Mouse (Mus musculus): ENCODE measurements around the gene Rnf115. TPM values are rescaled to one million over a fixed set of nuclear protein-coding genes. Genes with fewer than 3 reads are reported as not detected.
A peak's percentile ranks its signal among the peaks of the same experiment; 100 is the strongest.

Gene Rnf115
- polyA plus RNA-seq, 1 experiment from 2014 or later = 79.9 TPM

DNA sequence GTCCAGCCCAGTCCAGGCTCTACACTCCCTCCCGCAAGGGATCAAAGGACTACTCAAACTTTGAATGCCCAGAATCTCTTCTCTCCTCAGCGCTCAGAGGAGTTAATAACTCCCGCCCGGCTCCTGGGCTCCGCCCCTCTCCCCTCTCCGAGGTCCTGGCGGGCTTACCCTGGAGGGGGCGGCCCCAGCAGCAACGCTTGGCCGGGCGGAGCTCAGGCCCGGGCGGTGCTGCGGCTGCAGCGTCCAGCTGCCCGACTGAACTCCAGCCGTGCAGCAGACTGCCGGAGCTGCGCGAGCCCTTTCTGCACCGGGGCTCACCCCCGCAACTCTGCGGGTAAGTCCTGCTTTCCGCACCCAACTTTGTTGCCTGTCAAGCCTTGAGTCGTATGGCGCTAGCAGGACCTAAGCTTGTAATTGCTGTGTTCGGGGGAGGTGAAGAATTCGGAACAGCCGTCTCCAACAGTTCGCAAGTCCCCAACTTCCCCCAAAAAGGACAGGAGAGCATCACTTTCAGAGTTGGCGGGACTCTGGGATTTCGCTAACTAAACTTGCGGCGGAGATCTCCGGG is 31.2 kb upstream of the Rnf115 start, which contains the start of gene Pias3:
TSS of gene Pias3 (plus strand) at position 187 of the 568 bp plus-strand sequence.
- Histone ChIP-seq H3K9ac (peak within 1 kb of the TSS; percentile 84), H3K27ac (peak within 1 kb of the TSS; percentile 95), H3K4me3 (replicated peaks) (peak within 1 kb of the TSS; percentile 82), H3K36me3 (replicated peaks) (peaks cover 18% of the 10 kb centered on the region), H3K4me2 (peak within 1 kb of the TSS; percentile 76), H3K9me3 (no peaks in the 10 kb centered on the region), H3K4me1 (peaks cover 23% of the 10 kb centered on the region), H3K27me3 (no peaks in the 10 kb centered on the region; the same call in 1 of the 2 replicates)
- ATAC-seq (ENCODE audit: low FRiP score) = peak; percentile 76
- under 1% methylated on average over 35 of the region's 35 CpGs for WGBS

DNA sequence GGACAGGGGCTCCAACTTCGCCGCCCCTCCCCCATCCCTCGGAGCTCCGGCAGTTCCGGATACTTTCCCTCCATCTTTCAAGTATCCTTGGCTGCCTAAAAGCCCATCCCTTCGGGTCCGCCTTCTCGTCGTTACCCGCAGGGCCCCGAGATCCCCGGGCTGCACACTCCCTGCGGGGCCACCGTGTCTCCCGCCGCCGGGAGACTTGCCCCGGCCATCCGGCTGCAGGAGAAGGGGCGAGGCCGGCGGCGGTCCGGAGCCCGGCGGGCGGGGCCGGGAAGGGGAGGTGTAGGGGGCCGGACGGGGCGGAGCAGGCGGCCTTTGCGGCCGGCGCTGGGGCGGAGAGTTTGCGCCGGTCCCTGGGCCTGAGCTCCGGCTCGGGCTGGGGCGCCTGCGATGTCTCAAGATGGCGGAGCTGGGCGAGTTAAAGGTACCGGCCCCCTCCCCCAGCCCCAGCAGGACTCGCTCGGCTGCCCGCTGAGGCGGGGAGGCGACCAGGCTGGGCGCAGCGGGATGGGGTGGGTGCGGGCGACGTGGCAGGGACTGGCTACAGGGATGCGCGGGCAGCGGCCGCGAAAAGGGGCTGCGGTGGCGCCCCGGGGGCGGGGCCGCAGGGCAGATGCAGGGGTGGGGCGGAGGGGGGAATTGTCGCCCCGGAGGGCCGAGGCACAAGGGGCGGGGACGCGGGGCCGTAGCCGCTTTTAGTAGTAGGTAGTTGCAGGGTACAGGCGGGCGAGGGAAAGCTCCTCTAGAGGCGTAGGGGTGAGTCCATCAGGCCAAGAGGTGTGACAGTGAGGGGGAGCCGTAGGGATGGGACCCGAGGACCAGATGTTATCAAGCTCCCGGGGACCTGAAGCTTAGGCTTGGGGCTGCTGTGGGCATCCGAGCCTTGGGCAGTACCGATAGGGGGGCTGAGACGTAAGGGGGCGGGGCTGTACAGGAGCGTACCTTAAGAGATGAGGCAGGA is 30.4 kb upstream of the Rnf115 start:
- under 1% methylated on average over 81 of the region's 85 CpGs for WGBS
- H3K4me1 ChIP-seq = peaks cover 23% of the 10 kb centered on the region
- H3K9ac ChIP-seq = peak overlapping the region; percentile 84
- peak overlapping the region; percentile 95 for H3K27ac ChIP-seq
- H3K4me3 ChIP-seq (replicated peaks) = peak overlapping the region; percentile 82
- H3K9me3 ChIP-seq = no peaks in the 10 kb centered on the region
- H3K27me3 ChIP-seq = no peaks in the 10 kb centered on the region; the same call in 1 of the 2 replicates
- peaks cover 25% of the 10 kb centered on the region for H3K36me3 ChIP-seq (replicated peaks)
- ATAC-seq (ENCODE audit: low FRiP score) = peak; percentile 95
- peak overlapping the region; percentile 76 for H3K4me2 ChIP-seq

DNA sequence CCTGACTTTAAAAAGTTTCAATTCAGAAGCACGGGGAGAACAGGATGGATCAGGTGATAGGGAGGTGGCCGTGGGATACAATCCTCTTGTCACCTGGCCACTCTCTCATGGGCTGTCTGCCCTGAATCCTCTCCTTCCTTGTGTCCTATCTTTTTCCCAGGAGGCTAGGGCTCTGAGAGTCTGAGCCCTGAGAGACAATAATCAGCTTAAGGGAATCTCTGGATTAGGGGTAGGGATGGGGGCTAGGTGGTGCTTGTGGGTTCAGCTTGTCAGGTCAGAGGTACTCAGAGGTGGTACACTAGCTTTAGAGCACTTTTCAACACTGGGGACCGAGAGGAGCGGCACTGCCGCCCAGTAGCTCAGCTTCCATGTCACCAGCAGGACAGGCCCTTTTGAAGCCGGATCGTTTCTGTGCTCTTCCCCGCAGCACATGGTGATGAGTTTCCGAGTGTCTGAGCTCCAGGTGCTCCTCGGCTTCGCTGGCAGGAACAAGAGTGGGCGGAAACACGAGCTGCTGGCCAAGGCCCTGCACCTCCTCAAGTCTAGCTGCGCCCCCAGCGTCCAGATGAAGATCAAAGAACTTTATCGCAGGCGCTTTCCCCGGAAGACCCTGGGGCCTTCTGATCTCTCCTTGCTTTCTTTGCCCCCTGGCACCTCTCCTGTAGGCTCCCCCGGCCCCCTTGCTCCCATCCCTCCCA is 28.3 kb upstream of the Rnf115 start:
- 62% methylated on average over 19 of the region's 19 CpGs for WGBS
- Histone ChIP-seq H3K4me1 (peaks cover 21% of the 10 kb centered on the region), H3K9ac (0 out of 2 replicates have a peak overlapping the region, but pooled peaks have one; percentile 2), H3K4me2 (no peak overlapping the region), H3K36me3 (replicated peaks) (peaks cover 44% of the 10 kb centered on the region), H3K4me3 (replicated peaks) (no peak overlapping the region), H3K9me3 (no peaks in the 10 kb centered on the region), H3K27ac (no peak overlapping the region), H3K27me3 (no peaks in the 10 kb centered on the region; the same call in 1 of the 2 replicates)
- ATAC-seq (ENCODE audit: low FRiP score) = no peak

DNA sequence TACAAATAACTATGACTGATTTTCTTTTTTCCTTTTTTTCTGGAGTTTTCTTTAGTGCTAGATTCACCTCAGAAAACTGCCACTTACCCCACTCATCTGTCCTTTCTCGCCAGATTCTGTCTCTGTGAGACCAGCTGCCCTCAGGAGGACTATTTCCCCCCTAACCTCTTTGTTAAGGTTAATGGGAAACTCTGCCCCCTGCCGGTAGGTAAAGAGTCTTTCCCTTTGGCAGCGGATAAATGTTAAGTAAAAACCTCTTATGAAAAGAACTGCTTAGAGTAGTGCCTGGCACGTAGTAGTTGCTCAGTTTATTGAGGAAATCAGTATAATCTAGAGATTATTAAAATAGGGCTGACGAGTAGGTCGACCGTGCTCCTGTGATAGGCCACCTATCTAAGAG is 27.1 kb upstream of the Rnf115 start:
- Histone ChIP-seq H3K9ac (no peak overlapping the region), H3K27ac (no peak overlapping the region), H3K27me3 (no peaks in the 10 kb centered on the region; the same call in 1 of the 2 replicates), H3K4me3 (replicated peaks) (no peak overlapping the region), H3K36me3 (replicated peaks) (peaks cover 57% of the 10 kb centered on the region), H3K4me2 (no peak overlapping the region), H3K9me3 (no peaks in the 10 kb centered on the region), H3K4me1 (peaks cover 18% of the 10 kb centered on the region)
- WGBS = 51% methylated on average over 7 of the region's 7 CpGs
- no peak for ATAC-seq (ENCODE audit: low FRiP score)

DNA sequence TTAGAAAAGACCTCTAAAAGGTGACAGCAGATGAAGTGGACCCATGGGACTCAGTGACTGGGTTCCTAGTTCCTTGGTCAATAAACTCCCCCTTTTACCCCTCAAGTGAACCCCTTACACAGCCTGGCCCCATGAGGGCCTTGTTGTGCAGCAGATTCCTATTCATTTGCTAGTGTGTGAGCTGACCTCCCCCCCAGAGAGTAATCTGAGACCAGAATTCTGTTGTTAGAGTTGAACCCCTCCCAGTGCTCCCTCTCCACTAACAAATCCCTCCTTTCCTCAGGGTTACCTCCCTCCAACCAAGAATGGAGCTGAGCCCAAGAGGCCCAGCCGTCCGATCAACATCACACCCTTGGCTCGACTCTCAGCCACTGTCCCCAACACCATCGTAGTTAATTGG is 26.5 kb upstream of the Rnf115 start:
- ATAC-seq (ENCODE audit: low FRiP score) = no peak
- Histone ChIP-seq H3K9ac (no peak overlapping the region), H3K4me3 (replicated peaks) (no peak overlapping the region), H3K27me3 (no peaks in the 10 kb centered on the region; the same call in 1 of the 2 replicates), H3K9me3 (no peaks in the 10 kb centered on the region), H3K4me1 (peaks cover 13% of the 10 kb centered on the region), H3K36me3 (replicated peaks) (peaks cover 57% of the 10 kb centered on the region), H3K27ac (no peak overlapping the region), H3K4me2 (no peak overlapping the region)
- 84% methylated on average over 4 of the region's 4 CpGs for WGBS

DNA sequence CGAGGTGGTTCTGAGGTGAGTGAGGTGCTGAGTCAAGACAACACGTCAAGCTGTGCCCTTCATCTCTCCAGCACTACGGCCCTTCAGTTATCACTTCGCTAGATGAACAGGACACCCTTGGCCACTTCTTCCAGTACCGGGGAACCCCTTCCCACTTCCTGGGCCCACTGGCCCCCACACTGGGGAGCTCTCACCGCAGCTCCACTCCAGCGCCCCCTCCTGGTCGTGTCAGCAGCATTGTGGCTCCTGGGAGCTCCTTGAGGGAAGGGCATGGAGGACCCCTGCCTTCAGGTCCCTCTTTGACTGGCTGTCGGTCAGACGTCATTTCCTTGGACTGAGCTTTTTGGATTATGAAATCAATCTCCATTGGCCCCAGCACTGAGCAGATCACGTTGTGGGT is 22.7 kb upstream of the Rnf115 start:
- no peak overlapping the region for H3K9ac ChIP-seq
- peaks cover 7% of the 10 kb centered on the region for H3K4me1 ChIP-seq
- peaks cover 10% of the 10 kb centered on the region for H3K27me3 ChIP-seq
- H3K9me3 ChIP-seq = no peaks in the 10 kb centered on the region
- no peak overlapping the region for H3K4me2 ChIP-seq
- H3K36me3 ChIP-seq (replicated peaks) = peaks cover 55% of the 10 kb centered on the region
- H3K27ac ChIP-seq = no peak overlapping the region
- ATAC-seq (ENCODE audit: low FRiP score) = no peak
- no peak overlapping the region for H3K4me3 ChIP-seq (replicated peaks)
- 75% methylated on average over 11 of the region's 11 CpGs for WGBS

DNA sequence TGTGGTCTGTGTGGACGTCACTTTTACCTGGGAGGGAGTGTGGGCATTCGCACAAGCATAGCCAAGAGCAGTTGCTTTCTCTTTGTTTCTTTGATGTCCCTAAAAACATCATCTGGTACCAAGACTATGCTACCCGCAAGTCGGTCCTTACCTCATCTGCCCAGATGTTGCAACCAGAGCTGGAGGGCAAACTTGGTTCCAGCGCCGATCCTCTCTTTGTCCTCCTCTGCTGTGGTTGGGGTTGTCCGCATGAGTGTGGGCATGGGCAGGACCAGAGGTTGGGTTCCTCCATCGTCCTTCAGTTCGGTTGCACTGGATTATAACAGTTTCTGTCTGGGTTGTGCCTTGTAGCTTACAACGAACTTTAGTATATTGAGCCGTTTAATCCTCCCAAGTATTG is 21.2 kb upstream of the Rnf115 start:
- no peak for ATAC-seq (ENCODE audit: low FRiP score)
- Histone ChIP-seq H3K36me3 (replicated peaks) (peaks cover 54% of the 10 kb centered on the region), H3K9ac (no peak overlapping the region), H3K4me2 (no peak overlapping the region), H3K27me3 (peaks cover 10% of the 10 kb centered on the region), H3K9me3 (no peaks in the 10 kb centered on the region), H3K4me1 (peaks cover 7% of the 10 kb centered on the region), H3K27ac (no peak overlapping the region), H3K4me3 (replicated peaks) (no peak overlapping the region)
- 90% methylated on average over 11 of the region's 11 CpGs for WGBS

DNA sequence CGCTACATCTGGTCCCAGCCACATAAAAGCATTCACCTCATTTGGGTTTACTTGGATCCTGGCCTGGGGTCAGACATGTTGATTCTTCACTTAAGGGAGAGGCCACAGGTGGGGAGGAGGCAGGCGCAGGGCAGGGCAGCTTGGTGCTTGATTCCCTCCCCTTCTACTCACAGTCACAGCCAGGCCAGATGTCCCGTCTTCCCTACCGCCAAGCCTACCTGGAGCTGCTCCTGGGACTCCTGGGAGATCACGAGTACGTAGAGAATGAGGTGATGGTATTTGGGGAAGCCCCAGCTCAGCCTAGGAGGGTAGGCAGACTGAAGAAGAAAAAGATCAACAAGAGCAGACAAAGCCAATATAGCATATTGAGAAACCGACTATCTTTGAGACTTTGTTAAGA is 20.5 kb upstream of the Rnf115 start:
- Histone ChIP-seq H3K4me3 (replicated peaks) (no peak overlapping the region), H3K9me3 (no peaks in the 10 kb centered on the region), H3K27me3 (peaks cover 10% of the 10 kb centered on the region), H3K27ac (no peak overlapping the region), H3K36me3 (replicated peaks) (peaks cover 54% of the 10 kb centered on the region), H3K4me2 (no peak overlapping the region), H3K9ac (no peak overlapping the region), H3K4me1 (peaks cover 7% of the 10 kb centered on the region)
- no peak for ATAC-seq (ENCODE audit: low FRiP score)
- 78% methylated on average over 7 of the region's 7 CpGs for WGBS

DNA sequence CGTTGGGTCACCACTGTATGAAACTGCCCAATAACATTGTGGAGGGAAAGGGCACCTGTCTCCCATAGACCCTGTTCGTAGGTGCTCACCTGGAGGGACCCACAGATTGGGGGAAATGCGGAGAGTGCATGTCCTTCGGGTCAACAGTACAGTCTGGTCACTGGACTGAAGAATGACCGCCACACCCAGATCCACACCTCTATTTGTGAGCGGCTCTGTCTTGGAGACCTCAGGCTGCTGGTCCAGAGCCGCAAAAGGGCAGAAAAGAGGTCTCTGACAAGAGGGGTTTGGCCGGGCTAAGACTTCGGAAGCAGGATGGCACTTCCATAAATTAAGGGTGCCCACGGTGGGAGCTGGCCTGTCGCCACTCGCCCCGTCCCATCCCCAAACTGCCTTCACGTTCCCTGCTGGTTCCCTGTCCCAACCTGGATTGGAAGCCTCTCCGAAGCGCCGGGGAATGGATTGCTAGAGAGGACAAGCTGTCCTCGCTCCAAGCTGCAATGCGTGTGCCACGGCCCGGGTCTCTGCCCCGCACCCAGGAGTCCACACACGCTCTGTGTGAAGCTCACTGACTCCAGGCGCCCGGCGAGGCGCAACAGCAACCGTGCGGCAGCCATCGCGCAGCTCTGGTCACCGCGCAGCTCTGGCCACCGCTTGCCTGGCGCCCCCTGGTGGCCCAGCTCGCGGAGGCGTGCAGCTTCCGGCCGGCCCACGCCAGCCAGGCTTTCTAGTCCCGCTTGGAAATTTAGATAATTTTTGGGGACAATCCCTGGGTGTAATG is 19.4 kb upstream of the Rnf115 start, which contains the start of gene Nudt17:
TSS of gene Nudt17 (minus strand) at position 660 of the 781 bp plus-strand sequence.
- Histone ChIP-seq H3K27ac (no peak within 1 kb of the TSS), H3K9ac (peak within 1 kb of the TSS; percentile 76), H3K4me1 (peaks cover 7% of the 10 kb centered on the region), H3K9me3 (no peaks in the 10 kb centered on the region), H3K4me2 (peak within 1 kb of the TSS; percentile 90), H3K4me3 (replicated peaks) (peak within 1 kb of the TSS; percentile 49), H3K27me3 (peaks cover 10% of the 10 kb centered on the region), H3K36me3 (replicated peaks) (peaks cover 56% of the 10 kb centered on the region)
- 6% methylated on average over 42 of the region's 42 CpGs for WGBS
- ATAC-seq (ENCODE audit: low FRiP score) = peak; percentile 92

DNA sequence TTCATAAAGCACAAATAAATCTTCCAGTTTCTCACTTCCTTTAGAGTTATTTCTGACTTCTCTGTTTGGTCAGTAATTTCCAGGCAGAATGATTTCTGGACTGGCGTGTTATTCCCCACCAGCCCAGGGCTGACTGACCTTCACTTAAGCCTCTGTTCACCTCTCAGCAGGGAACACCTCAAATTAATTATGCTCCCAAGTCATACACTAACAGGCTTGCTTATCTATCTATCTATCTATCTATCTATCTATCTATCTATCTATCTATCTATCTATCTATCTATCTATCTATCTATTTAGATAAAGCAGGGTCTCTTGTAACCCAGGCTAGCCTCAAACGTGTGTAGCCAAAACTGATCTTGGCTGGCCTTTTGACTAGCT is 18.8 kb upstream of the Rnf115 start:
- H3K27ac ChIP-seq = no peak overlapping the region
- no peaks in the 10 kb centered on the region for H3K9me3 ChIP-seq
- H3K27me3 ChIP-seq = peaks cover 10% of the 10 kb centered on the region
- H3K9ac ChIP-seq = 0 out of 2 replicates have a peak overlapping the region, but pooled peaks have one; percentile 76
- H3K36me3 ChIP-seq (replicated peaks) = peaks cover 56% of the 10 kb centered on the region
- no peak overlapping the region for H3K4me3 ChIP-seq (replicated peaks)
- peak overlapping the region; percentile 90 for H3K4me2 ChIP-seq
- H3K4me1 ChIP-seq = peaks cover 7% of the 10 kb centered on the region
- peak; percentile 24; the same call in 1 of the 2 replicates for ATAC-seq (ENCODE audit: low FRiP score)
- 35% methylated on average over 2 of the region's 2 CpGs for WGBS

DNA sequence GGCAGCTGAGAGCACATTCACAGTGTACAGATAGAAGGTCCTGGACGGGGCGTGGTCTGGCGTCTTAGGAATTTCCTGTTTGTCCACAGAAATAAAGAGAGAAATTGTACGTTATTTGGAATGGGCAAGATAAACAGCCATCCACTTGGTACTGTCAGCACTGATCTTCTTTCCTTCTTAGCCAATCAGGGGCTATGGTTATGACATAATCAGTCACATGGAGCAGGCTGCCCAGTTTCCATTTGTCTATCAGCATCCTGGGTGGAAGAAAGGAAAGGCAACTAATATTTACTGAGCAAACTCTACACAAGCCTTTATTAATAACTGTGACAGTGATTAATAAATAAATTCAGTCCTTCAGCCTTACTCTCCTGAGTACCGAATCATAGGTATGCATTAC is 13.2 kb upstream of the Rnf115 start:
- peaks cover 3% of the 10 kb centered on the region; the same call in 1 of the 2 replicates for H3K4me1 ChIP-seq
- H3K4me3 ChIP-seq (replicated peaks) = no peak overlapping the region
- H3K36me3 ChIP-seq (replicated peaks) = peaks cover 69% of the 10 kb centered on the region
- no peaks in the 10 kb centered on the region for H3K27me3 ChIP-seq
- no peak overlapping the region for H3K9ac ChIP-seq
- H3K9me3 ChIP-seq = no peaks in the 10 kb centered on the region
- H3K27ac ChIP-seq = no peak overlapping the region
- 89% methylated on average over 5 of the region's 5 CpGs for WGBS
- no peak overlapping the region for H3K4me2 ChIP-seq
- ATAC-seq (ENCODE audit: low FRiP score) = no peak
